Mouse (Mus musculus) hindbrain, embryonic 16.5 days (tissue): ENCODE measurements at regions not wholly inside any gene's neighbourhood (a gene's known extent, or its start where the extent isn't known, plus 50 kb on each side); places are given as distances from the start of the nearest gene placed in this dataset.

ENCODE experiments used
- ATAC-seq: fragments of 200-750 bp; cut with Nextera tagmentation; 2 replicates; pipeline ENCODE4 v1.8.0; 2017; ENCODE audit warnings: moderate TSS enrichment, moderate library complexity
- H3K27ac ChIP-seq: fragments of 300-500 bp; sonication (generic); 2 replicates; pipeline ENCODE4 v1.5.1; 2014; ENCODE audit warnings: low read depth, mild to moderate bottlenecking, control low read depth, low read length, moderate library complexity
- H3K27me3 ChIP-seq: fragments of 300-500 bp; sonication (generic); replicated peaks from 2 replicates; pipeline ENCODE4 v1.6.1; 2014; ENCODE audit warnings: low read length; ENCODE audit not compliant: control insufficient read depth, insufficient read depth
- H3K36me3 ChIP-seq: fragments of 300-500 bp; sonication (generic); 2 replicates; pipeline ENCODE4 v1.6.1; 2014; ENCODE audit warnings: mild to moderate bottlenecking, low read length, moderate library complexity, mixed read lengths; ENCODE audit not compliant: control insufficient read depth, insufficient read depth
- H3K4me1 ChIP-seq: fragments of 300-500 bp; sonication (generic); 2 replicates; pipeline ENCODE4 v1.6.1; 2014; ENCODE audit warnings: low read depth, low read length; ENCODE audit not compliant: control insufficient read depth, insufficient read depth
- H3K4me2 ChIP-seq: fragments of 300-500 bp; sonication (generic); 2 replicates; pipeline ENCODE4 v1.6.1; 2014; ENCODE audit warnings: mild to moderate bottlenecking, low read length, control low read depth, moderate library complexity
- H3K4me3 ChIP-seq: fragments of 300-500 bp; sonication (generic); 2 replicates; pipeline ENCODE4 v1.5.1; 2014; ENCODE audit warnings: mild to moderate bottlenecking, low read length, control low read depth, moderate library complexity
- H3K9ac ChIP-seq: fragments of 300-500 bp; sonication (generic); 2 replicates; pipeline ENCODE4 v1.6.1; 2014; ENCODE audit warnings: low read depth, mild to moderate bottlenecking, control low read depth, low read length, moderate library complexity
- H3K9me3 ChIP-seq: fragments of 300-500 bp; sonication (generic); 2 replicates; pipeline ENCODE4 v1.6.1; 2014; ENCODE audit warnings: mild to moderate bottlenecking, low read length, moderate library complexity; ENCODE audit not compliant: control insufficient read depth
- WGBS: fragments of 180-500 bp; shearing (Covaris S2); extraction: QIAGEN DNeasy Blood & Tissue Kit; methylation state at CpG from one replicate; pipeline ENCODE4 v1.1.7; 2014; 5-methylcytosine and 5-hydroxymethylcytosine counted together

- Histone ChIP-seq H3K27ac (no peak overlapping the region; the same call in 1 of the 2 replicates), H3K9me3 (no peaks in the 10 kb centered on the region), H3K4me1 (no peaks in the 10 kb centered on the region), H3K4me2 (no peak overlapping the region), H3K27me3 (no peaks in the 10 kb centered on the region), H3K36me3 (no peaks in the 10 kb centered on the region), H3K9ac (no peak overlapping the region), H3K4me3 (no peak overlapping the region)
- WGBS: 57% methylated on average over 5 of the region's 5 CpGs
- peak; percentile 27; the same call in 1 of the 2 replicates for ATAC-seq
Measured at GRCm38 (mm10) chr9:41238395-41239096, 77.0 kb upstream of the Ubash3b start.

GRCm38 (mm10) chr9:41237265-41237664, 75.8 kb upstream of the Ubash3b start:
- no peak overlapping the region for H3K4me2 ChIP-seq
- ATAC-seq: no peak
- no peak overlapping the region for H3K27ac ChIP-seq
- no peaks in the 10 kb centered on the region for H3K9me3 ChIP-seq
- no peaks in the 10 kb centered on the region for H3K27me3 ChIP-seq
- no peaks in the 10 kb centered on the region for H3K36me3 ChIP-seq
- no peak overlapping the region for H3K4me3 ChIP-seq
- 64% methylated on average over 5 of the region's 5 CpGs for WGBS
- no peak overlapping the region for H3K9ac ChIP-seq
- no peaks in the 10 kb centered on the region for H3K4me1 ChIP-seq

GRCm38 (mm10) chr9:41229225-41229582, 67.7 kb upstream of the Ubash3b start:
- Histone ChIP-seq H3K36me3 (no peaks in the 10 kb centered on the region), H3K4me3 (peak overlapping the region; percentile 37), H3K27ac (peak overlapping the region; percentile 91), H3K27me3 (no peaks in the 10 kb centered on the region), H3K9me3 (no peaks in the 10 kb centered on the region), H3K4me1 (peaks cover 11% of the 10 kb centered on the region), H3K9ac (peak overlapping the region; percentile 67), H3K4me2 (peak overlapping the region; percentile 74)
- ATAC-seq: no peak
- WGBS: 6% methylated on average over 5 of the region's 5 CpGs

- ATAC-seq: peak; percentile 97
- no peaks in the 10 kb centered on the region for H3K27me3 ChIP-seq
Measured at GRCm38 (mm10) chr9:41228425-41229224, 67.1 kb upstream of the Ubash3b start.

GRCm38 (mm10) chr9:41223406-41223805, 61.9 kb upstream of the Ubash3b start:
- ATAC-seq: no peak
- WGBS: 57% methylated on average over 11 of the region's 11 CpGs
- H3K36me3 ChIP-seq: no peaks in the 10 kb centered on the region
- H3K4me1 ChIP-seq: no peaks in the 10 kb centered on the region; the same call in 1 of the 2 replicates
- no peak overlapping the region for H3K27ac ChIP-seq
- H3K27me3 ChIP-seq: no peaks in the 10 kb centered on the region
- H3K9ac ChIP-seq: no peak overlapping the region
- H3K4me3 ChIP-seq: no peak overlapping the region
- no peak overlapping the region for H3K4me2 ChIP-seq
- no peaks in the 10 kb centered on the region for H3K9me3 ChIP-seq

More at GRCm38 (mm10) chr9:41228425-41229224, 67.1 kb upstream of the Ubash3b start:
- Histone ChIP-seq H3K27ac (peak overlapping the region; percentile 91), H3K4me1 (peaks cover 11% of the 10 kb centered on the region), H3K4me3 (peak overlapping the region; percentile 37), H3K9me3 (no peaks in the 10 kb centered on the region), H3K36me3 (no peaks in the 10 kb centered on the region), H3K9ac (peak overlapping the region; percentile 67), H3K4me2 (peak overlapping the region; percentile 74)
- WGBS: 6% methylated on average over 29 of the region's 29 CpGs

- Histone ChIP-seq H3K27ac (no peak overlapping the region), H3K36me3 (no peaks in the 10 kb centered on the region), H3K4me1 (no peaks in the 10 kb centered on the region), H3K4me3 (no peak overlapping the region), H3K9me3 (no peaks in the 10 kb centered on the region), H3K4me2 (no peak overlapping the region), H3K27me3 (no peaks in the 10 kb centered on the region), H3K9ac (no peak overlapping the region)
- 92% methylated on average over 16 of the region's 16 CpGs for WGBS
- ATAC-seq: no peak
Measured at GRCm38 (mm10) chr9:41222346-41223015, 61.0 kb upstream of the Ubash3b start.

- H3K36me3 ChIP-seq: no peaks in the 10 kb centered on the region
- 80% methylated on average over 4 of the region's 4 CpGs for WGBS
- H3K4me2 ChIP-seq: no peak overlapping the region
- no peak overlapping the region for H3K27ac ChIP-seq
- H3K4me1 ChIP-seq: no peaks in the 10 kb centered on the region
- H3K4me3 ChIP-seq: no peak overlapping the region
- H3K27me3 ChIP-seq: no peaks in the 10 kb centered on the region
- ATAC-seq: no peak
- no peak overlapping the region for H3K9ac ChIP-seq
- no peaks in the 10 kb centered on the region for H3K9me3 ChIP-seq
Measured at GRCm38 (mm10) chr9:41221110-41221790, 59.8 kb upstream of the Ubash3b start.

GRCm38 (mm10) chr9:41220105-41220669, 58.7 kb upstream of the Ubash3b start:
- Histone ChIP-seq H3K27ac (no peak overlapping the region), H3K27me3 (no peaks in the 10 kb centered on the region), H3K4me1 (no peaks in the 10 kb centered on the region), H3K36me3 (no peaks in the 10 kb centered on the region), H3K9me3 (no peaks in the 10 kb centered on the region), H3K4me2 (no peak overlapping the region), H3K4me3 (no peak overlapping the region), H3K9ac (no peak overlapping the region)
- ATAC-seq: no peak
- WGBS: 95% methylated on average over 3 of the region's 3 CpGs
